In genomic region chr3:96098616-96099267, GRCm38 (mm10) we compare ENCODE assay signal across 9 mouse cellular contexts. TPM values are rescaled to one million over a fixed set of nuclear protein-coding genes. Genes with fewer than 3 reads are reported as not detected.
DNase-seq lines count a peak whose midpoint lies in the region; ATAC-seq and TF ChIP-seq lines count a peak whose summit lies in the region.
"Had no signal": no experiment of that assay in that cellular context is flagged by ENCODE, and none has a peak within 500 bp of the region (broad histone marks: within the 10 kb centered on the region; RNA-seq: fewer than 3 reads in every experiment).

No protein-coding gene starts in this region.

- 49% methylated on average over 7 of the region's 7 CpGs for WGBS in embryonic facial prominence, embryonic 14.5 days
- 71% methylated on average over 7 of the region's 7 CpGs for WGBS in embryonic facial prominence, embryonic 10.5 days

- peak; percentile 45 for DNase-seq in embryonic facial prominence, embryonic 14.5 days (ENCODE audit: low spot score)
- no peak for DNase-seq in embryonic facial prominence, embryonic 10.5 days (ENCODE audit: low spot score)
- DNase-seq in adrenal gland, postnatal 10 days: peak; percentile 83
- DNase-seq in lung, postnatal 25 days (ENCODE audit: low spot score): peak; percentile 84
- no peak for DNase-seq in left cerebral cortex, postnatal 4 days
- no peak for DNase-seq in left cerebral cortex, adult 2 months (ENCODE audit: extremely low spot score in 1 of 2, low spot score in 2 of 2)
- DNase-seq in retina, embryonic 14.5 days (ENCODE audit: low spot score): no peak
- DNase-seq: thymus, postnatal 4 days had no signal

- H3K9me3 ChIP-seq in embryonic facial prominence, embryonic 14.5 days (ENCODE audit: control insufficient read depth, low read length): no peaks in the 10 kb centered on the region
- no peaks in the 10 kb centered on the region for H3K9me3 ChIP-seq in embryonic facial prominence, embryonic 10.5 days

- H3K4me3 ChIP-seq in embryonic facial prominence, embryonic 14.5 days (ENCODE audit: low read depth, low read length): no peak overlapping the region
- H3K4me3 ChIP-seq in embryonic facial prominence, embryonic 10.5 days: no peak overlapping the region
- no peak overlapping the region for H3K4me3 ChIP-seq in left cerebral cortex, adult 2 months

- ATAC-seq in embryonic facial prominence, embryonic 14.5 days (ENCODE audit: low read depth): peak; percentile 50
- peak; percentile 20 to 62; a peak in 3 of 4 replicates for ATAC-seq in hematopoietic stem cell, adult 5-6 weeks (replicated peaks in 1 of 2; ENCODE audit: insufficient read depth in 1 of 2, low FRiP score in 2 of 2, low TSS enrichment in 1 of 2, low read depth in 1 of 2, poor library complexity in 2 of 2, severe bottlenecking in 2 of 2)

- H3K36me3 ChIP-seq in embryonic facial prominence, embryonic 14.5 days (ENCODE audit: control insufficient read depth, insufficient read depth, low read length): no peaks in the 10 kb centered on the region
- H3K36me3 ChIP-seq in embryonic facial prominence, embryonic 10.5 days (replicated peaks): no peaks in the 10 kb centered on the region

- no peaks in the 10 kb centered on the region for H3K27me3 ChIP-seq in embryonic facial prominence, embryonic 14.5 days (replicated peaks; ENCODE audit: control insufficient read depth, insufficient read depth, low read length)
- H3K27me3 ChIP-seq in embryonic facial prominence, embryonic 10.5 days (replicated peaks; ENCODE audit: low read depth, poor library complexity, severe bottlenecking): no peaks in the 10 kb centered on the region

- no peak overlapping the region for H3K27ac ChIP-seq in embryonic facial prominence, embryonic 14.5 days (replicated peaks; ENCODE audit: low read depth, low read length)
- H3K27ac ChIP-seq in embryonic facial prominence, embryonic 10.5 days (replicated peaks): no peak overlapping the region
- H3K27ac ChIP-seq in left cerebral cortex, adult 2 months: no peak overlapping the region

- H3K4me1 ChIP-seq in embryonic facial prominence, embryonic 14.5 days (ENCODE audit: control insufficient read depth, insufficient read depth, low read length): peaks cover 11% of the 10 kb centered on the region
- peaks cover 11% of the 10 kb centered on the region for H3K4me1 ChIP-seq in embryonic facial prominence, embryonic 10.5 days

- H3K9ac ChIP-seq in embryonic facial prominence, embryonic 14.5 days (ENCODE audit: low read depth, low read length): no peak overlapping the region

- TF ChIP-seq CTCF in left cerebral cortex, adult 2 months (IDR thresholded peaks at IDR 0.05): no peak

- intact Hi-C loops in left cerebral cortex, postnatal 4 days (cut with DNase I): no loop called here
- intact Hi-C loops in left cerebral cortex, adult 2 months (cut with DNase I): no loop called here

- H3K4me2 ChIP-seq in embryonic facial prominence, embryonic 14.5 days (ENCODE audit: low read depth, low read length): no peak overlapping the region

RNA-seq across cellular contexts. Expression of gene Otud7b, which starts 5.6 kb away (rescaled TPM):
- polyA plus RNA-seq in embryonic facial prominence, embryonic 14.5 days (2014; fragmentation: Nextera tagmentation; extraction: Ambion mirVana): 17.6 and 20.0 TPM in 2 replicates
- 20.8 and 21.7 TPM in 2 replicates for polyA plus RNA-seq in embryonic facial prominence, embryonic 10.5 days (2016; fragmentation: Nextera tagmentation; extraction: Ambion mirVana)
- total RNA-seq in adrenal gland, postnatal 10 days (2021): 10 to 100 TPM; 32.3 to 33.4 TPM
- total RNA-seq in hematopoietic stem cell, adult 5-6 weeks (2017): 24.3 and 34.7 TPM in 2 replicates
- 10 to 100 TPM; 17.6 to 17.9 TPM for total RNA-seq in left cerebral cortex, postnatal 4 days (2021)
- 10 to 100 TPM; 33.3 to 33.4 TPM for total RNA-seq in left cerebral cortex, adult 2 months (2021)

RNA-seq across cellular contexts. Expression of gene Vps45, which starts 40.5 kb away (rescaled TPM):
- polyA plus RNA-seq in embryonic facial prominence, embryonic 14.5 days (2014; fragmentation: Nextera tagmentation; extraction: Ambion mirVana): 24.4 and 25.7 TPM in 2 replicates
- 22.4 and 26.5 TPM in 2 replicates for polyA plus RNA-seq in embryonic facial prominence, embryonic 10.5 days (2016; fragmentation: Nextera tagmentation; extraction: Ambion mirVana)
- total RNA-seq in adrenal gland, postnatal 10 days (2021): 10 to 100 TPM; 31.7 to 35.0 TPM
- 14.0 and 29.1 TPM in 2 replicates for total RNA-seq in hematopoietic stem cell, adult 5-6 weeks (2017)
- 10 to 100 TPM; 53.6 to 54.1 TPM for total RNA-seq in left cerebral cortex, postnatal 4 days (2021)
- total RNA-seq in left cerebral cortex, adult 2 months (2021): 10 to 100 TPM; 38.3 to 45.9 TPM

Comparison
In these comparisons a context has a peak if more than half of its experiments do, and no peak if none do; other contexts are left out.
1. DNase-seq: peak in embryonic facial prominence, embryonic 14.5 days (single experiment), adrenal gland, postnatal 10 days (single experiment) and lung, postnatal 25 days (single experiment); none in embryonic facial prominence, embryonic 10.5 days (single experiment), left cerebral cortex, postnatal 4 days (single experiment), left cerebral cortex, adult 2 months (0 of 2) and retina, embryonic 14.5 days (single experiment).